Mouse (Mus musculus): Measurements from ENCODE around the gene Socs4. TPM values are rescaled to one million over a fixed set of nuclear protein-coding genes. Genes with fewer than 3 reads are reported as not detected.

Gene Socs4
- total RNA-seq, 2 experiments from 2014 or later, result 6.3 to 11.3 TPM

- H3K27ac ChIP-seq, result no peak overlapping the region
- no peak for DNase-seq
- intact Hi-C loops (cut with DNase I), result no loop called here
- no peak for TF ChIP-seq CTCF (IDR thresholded peaks at IDR 0.05)
- no peak overlapping the region for H3K4me3 ChIP-seq
These were observed 10.9 kb upstream of the Socs4 start for GRCm38 (mm10) chr14:47265829-47266228.

- no peak overlapping the region for H3K4me3 ChIP-seq
These were observed 7.7 kb upstream of the Socs4 start for GRCm38 (mm10) chr14:47269056-47269455.

GRCm38 (mm10) chr14:47269706-47270105 lies 7.0 kb upstream of the Socs4 start:
- no peak for DNase-seq
- H3K27ac ChIP-seq, result no peak overlapping the region
- H3K4me3 ChIP-seq, result no peak overlapping the region
- intact Hi-C loops (cut with DNase I), result no loop called here
- TF ChIP-seq CTCF (IDR thresholded peaks at IDR 0.05), result no peak

More at GRCm38 (mm10) chr14:47269056-47269455, 7.7 kb upstream of the Socs4 start:
- TF ChIP-seq CTCF (IDR thresholded peaks at IDR 0.05), result no peak
- no peak for DNase-seq
- H3K27ac ChIP-seq, result no peak overlapping the region
- intact Hi-C loops (cut with DNase I), result no loop called here

GRCm38 (mm10) chr14:47273751-47274150 lies 3.0 kb upstream of the Socs4 start:
- TF ChIP-seq CTCF (IDR thresholded peaks at IDR 0.05), result no peak
- intact Hi-C loops (cut with DNase I), result no loop called here
- DNase-seq, result no peak
- no peak overlapping the region for H3K27ac ChIP-seq
- no peak overlapping the region for H3K4me3 ChIP-seq

- Histone ChIP-seq H3K4me3 (no peak overlapping the region), H3K27ac (no peak overlapping the region)
- intact Hi-C loops (cut with DNase I), result no loop called here
- no peak for DNase-seq
- no peak for TF ChIP-seq CTCF (IDR thresholded peaks at IDR 0.05)
These were observed 1.3 kb upstream of the Socs4 start for GRCm38 (mm10) chr14:47275417-47275816.

- TF ChIP-seq CTCF (IDR thresholded peaks at IDR 0.05), result no peak
- DNase-seq, result no peak
- Histone ChIP-seq H3K4me3 (peak overlapping the region; percentile 94), H3K27ac (peak overlapping the region; percentile 96)
- intact Hi-C loops (cut with DNase I), result no loop called here
These were observed 611 bp upstream of the Socs4 start for GRCm38 (mm10) chr14:47276036-47276603.

GRCm38 (mm10) chr14:47279058-47279457 lies 2.3 kb downstream of the Socs4 start:
- peak; percentile 38; the same call in 1 of the 2 replicates for TF ChIP-seq CTCF (IDR thresholded peaks at IDR 0.05)
- intact Hi-C loops (cut with DNase I), result no loop called here
- no peak for DNase-seq
- H3K27ac ChIP-seq, result no peak overlapping the region
- H3K4me3 ChIP-seq, result no peak overlapping the region

GRCm38 (mm10) chr14:47281535-47281934 lies 4.8 kb downstream of the Socs4 start:
- no peak overlapping the region for H3K4me3 ChIP-seq
- no peak overlapping the region for H3K27ac ChIP-seq
- intact Hi-C loops (cut with DNase I), result no loop called here
- no peak for TF ChIP-seq CTCF (IDR thresholded peaks at IDR 0.05)
- DNase-seq, result no peak

- no peak for DNase-seq
- H3K27ac ChIP-seq, result no peak overlapping the region
- intact Hi-C loops (cut with DNase I), result no loop called here
- no peak for TF ChIP-seq CTCF (IDR thresholded peaks at IDR 0.05)
- H3K4me3 ChIP-seq, result no peak overlapping the region
These were observed 6.8 kb downstream of the Socs4 start for GRCm38 (mm10) chr14:47283568-47283967.

- intact Hi-C loops (cut with DNase I), result no loop called here
- TF ChIP-seq CTCF (IDR thresholded peaks at IDR 0.05), result no peak
- DNase-seq, result no peak
- no peak overlapping the region for H3K4me3 ChIP-seq
- no peak overlapping the region for H3K27ac ChIP-seq
These were observed 8.5 kb downstream of the Socs4 start for GRCm38 (mm10) chr14:47285271-47285670.

- TF ChIP-seq CTCF (IDR thresholded peaks at IDR 0.05), result no peak
- no peak overlapping the region for H3K27ac ChIP-seq
- no peak overlapping the region for H3K4me3 ChIP-seq
- intact Hi-C loops (cut with DNase I), result no loop called here
- no peak for DNase-seq
These were observed 9.5 kb downstream of the Socs4 start for GRCm38 (mm10) chr14:47286215-47286614.

GRCm38 (mm10) chr14:47287021-47287420 lies 10.3 kb downstream of the Socs4 start:
- no peak for DNase-seq
- H3K4me3 ChIP-seq, result no peak overlapping the region
- intact Hi-C loops (cut with DNase I), result no loop called here
- TF ChIP-seq CTCF (IDR thresholded peaks at IDR 0.05), result no peak
- no peak overlapping the region for H3K27ac ChIP-seq

GRCm38 (mm10) chr14:47291772-47292171 lies 15.0 kb downstream of the Socs4 start:
- no peak for TF ChIP-seq CTCF (IDR thresholded peaks at IDR 0.05)
- no peak overlapping the region for H3K4me3 ChIP-seq
- no peak for DNase-seq
- intact Hi-C loops (cut with DNase I), result no loop called here
- H3K27ac ChIP-seq, result no peak overlapping the region

GRCm38 (mm10) chr14:47294136-47294535 lies 17.4 kb downstream of the Socs4 start:
- no peak for TF ChIP-seq CTCF (IDR thresholded peaks at IDR 0.05)
- DNase-seq, result no peak
- Histone ChIP-seq H3K4me3 (no peak overlapping the region), H3K27ac (no peak overlapping the region)
- intact Hi-C loops (cut with DNase I), result no loop called here

Measured in gastrocnemius, adult 2 months (tissue).